Comparison of ENCODE assay signal across 15 mouse cellular contexts in genomic region chr19:45028746-45029145, GRCm38 (mm10). TPM values are rescaled to one million over a fixed set of nuclear protein-coding genes. Genes with fewer than 3 reads are reported as not detected.
DNase-seq lines count a peak whose midpoint lies in the region; ATAC-seq and TF ChIP-seq lines count a peak whose summit lies in the region.
"Had no signal": no experiment of that assay in that cellular context is flagged by ENCODE, and none has a peak within 500 bp of the region (broad histone marks: within the 10 kb centered on the region; RNA-seq: fewer than 3 reads in every experiment).

No protein-coding gene starts in this region.

- no peak for ATAC-seq in neural tube, embryonic 11.5 days (ENCODE audit: insufficient read depth, low FRiP score, low TSS enrichment)
- no peak for ATAC-seq in neural tube, embryonic 15.5 days (ENCODE audit: low FRiP score)
- ATAC-seq in embryonic facial prominence, embryonic 13.5 days (ENCODE audit: insufficient number of reproducible peaks, insufficient read depth, low FRiP score, low TSS enrichment, low read depth), result no peak
- ATAC-seq: midbrain, embryonic 16.5 days; Patski had no signal

- peak overlapping the region; percentile 86 for H3K27ac ChIP-seq in gastrocnemius, adult 2 months
- no peak overlapping the region for H3K27ac ChIP-seq in neural tube, embryonic 11.5 days (ENCODE audit: low read depth, low read length)
- no peak overlapping the region for H3K27ac ChIP-seq in neural tube, embryonic 15.5 days (replicated peaks)
- no peak overlapping the region for H3K27ac ChIP-seq in embryonic facial prominence, embryonic 13.5 days
- H3K27ac ChIP-seq in olfactory bulb, adult 2 months (ENCODE audit: insufficient read depth, low read depth, low read length), result peak overlapping the region; percentile 32; the same call in 1 of the 2 replicates
- H3K27ac ChIP-seq: heart, embryonic 15.5 days; liver, embryonic 15.5 days had no signal

- H3K27me3 ChIP-seq in neural tube, embryonic 11.5 days (ENCODE audit: control insufficient read depth, insufficient read depth, low read length), result no peaks in the 10 kb centered on the region
- no peaks in the 10 kb centered on the region for H3K27me3 ChIP-seq in neural tube, embryonic 15.5 days (replicated peaks)
- H3K27me3 ChIP-seq in embryonic facial prominence, embryonic 13.5 days, result no peaks in the 10 kb centered on the region
- H3K27me3 ChIP-seq: heart, embryonic 15.5 days; liver, embryonic 15.5 days; Patski had no signal

- 67% methylated on average over 19 of the region's 19 CpGs for WGBS in neural tube, embryonic 11.5 days
- 62% methylated on average over 19 of the region's 19 CpGs for WGBS in neural tube, embryonic 15.5 days
- WGBS in embryonic facial prominence, embryonic 13.5 days, result 64% methylated on average over 19 of the region's 19 CpGs
- WGBS in olfactory bulb, adult 2 months, result 70% methylated on average over 19 of the region's 19 CpGs

- H3K9me3 ChIP-seq in neural tube, embryonic 11.5 days (ENCODE audit: control insufficient read depth, low read length), result no peaks in the 10 kb centered on the region
- no peaks in the 10 kb centered on the region for H3K9me3 ChIP-seq in neural tube, embryonic 15.5 days (replicated peaks)
- no peaks in the 10 kb centered on the region for H3K9me3 ChIP-seq in embryonic facial prominence, embryonic 13.5 days
- H3K9me3 ChIP-seq: heart, embryonic 15.5 days; liver, embryonic 15.5 days had no signal

- H3K9ac ChIP-seq in neural tube, embryonic 11.5 days (ENCODE audit: low read length), result no peak overlapping the region
- H3K9ac ChIP-seq in neural tube, embryonic 15.5 days (replicated peaks), result no peak overlapping the region
- peak overlapping the region; percentile 32; the same call in 1 of the 2 replicates for H3K9ac ChIP-seq in embryonic facial prominence, embryonic 13.5 days
- H3K9ac ChIP-seq: heart, embryonic 15.5 days; liver, embryonic 15.5 days had no signal

- TF ChIP-seq CTCF in gastrocnemius, adult 2 months (IDR thresholded peaks at IDR 0.05), result no peak
- TF ChIP-seq CTCF in olfactory bulb, adult 2 months (IDR thresholded peaks at IDR 0.05; ENCODE audit: insufficient read depth, low read depth, low read length), result no peak

- no peak overlapping the region for H3K4me3 ChIP-seq in gastrocnemius, adult 2 months
- no peak overlapping the region for H3K4me3 ChIP-seq in neural tube, embryonic 11.5 days (ENCODE audit: low read depth, low read length)
- H3K4me3 ChIP-seq in neural tube, embryonic 15.5 days (replicated peaks), result no peak overlapping the region
- H3K4me3 ChIP-seq in embryonic facial prominence, embryonic 13.5 days, result no peak overlapping the region
- H3K4me3 ChIP-seq in olfactory bulb, adult 2 months (ENCODE audit: insufficient read depth, low read depth, low read length), result 0 out of 2 replicates have a peak overlapping the region, but pooled peaks have one; percentile 0
- H3K4me3 ChIP-seq: heart, embryonic 15.5 days; liver, embryonic 15.5 days had no signal

- peaks cover 24% of the 10 kb centered on the region for H3K36me3 ChIP-seq in neural tube, embryonic 11.5 days (ENCODE audit: control insufficient read depth, insufficient read depth, low read length)
- peaks cover 30% of the 10 kb centered on the region for H3K36me3 ChIP-seq in neural tube, embryonic 15.5 days
- peaks cover 50% of the 10 kb centered on the region for H3K36me3 ChIP-seq in embryonic facial prominence, embryonic 13.5 days

- H3K4me2 ChIP-seq in neural tube, embryonic 11.5 days (ENCODE audit: low read depth), result 0 out of 2 replicates have a peak overlapping the region, but pooled peaks have one; percentile 16
- H3K4me2 ChIP-seq in neural tube, embryonic 15.5 days, result no peak overlapping the region
- no peak overlapping the region for H3K4me2 ChIP-seq in embryonic facial prominence, embryonic 13.5 days
- H3K4me2 ChIP-seq: heart, embryonic 15.5 days; liver, embryonic 15.5 days had no signal

- peak; percentile 54 for DNase-seq in gastrocnemius, adult 2 months
- no peak for DNase-seq in gastrocnemius, postnatal 10 days
- DNase-seq in neural tube, embryonic 11.5 days (ENCODE audit: low spot score), result no peak
- no peak for DNase-seq in spleen, postnatal 14 days (ENCODE audit: low spot score in 2 of 2)
- DNase-seq: kidney, postnatal 10 days; lung, postnatal 36 days; thymus, adult 2 months had no signal

- TF ChIP-seq POLR2A in olfactory bulb, adult 2 months (IDR thresholded peaks at IDR 0.05; ENCODE audit: insufficient read depth, low read depth, low read length), result no peak

- intact Hi-C loops in gastrocnemius, adult 2 months (cut with DNase I), result no loop called here

- peaks cover 5% of the 10 kb centered on the region for H3K4me1 ChIP-seq in neural tube, embryonic 11.5 days (ENCODE audit: control insufficient read depth, insufficient read depth, low read length)
- peaks cover 27% of the 10 kb centered on the region for H3K4me1 ChIP-seq in neural tube, embryonic 15.5 days
- H3K4me1 ChIP-seq in embryonic facial prominence, embryonic 13.5 days, result peaks cover 44% of the 10 kb centered on the region
- H3K4me1 ChIP-seq in olfactory bulb, adult 2 months (ENCODE audit: control insufficient read depth, insufficient read depth, low read length), result peaks cover 19% of the 10 kb centered on the region

RNA-seq across cellular contexts. Expression of gene Lzts2, which starts 14.5 kb away (rescaled TPM):
- total RNA-seq in gastrocnemius, adult 2 months (2021), result 10 to 100 TPM; 21.0 to 29.3 TPM
- 10 to 100 TPM; 35.4 to 43.4 TPM for total RNA-seq in gastrocnemius, postnatal 10 days (2021)
- polyA plus RNA-seq in neural tube, embryonic 11.5 days (2014; fragmentation: Nextera tagmentation; extraction: Ambion mirVana), result 52.8 and 57.5 TPM in 2 replicates
- polyA plus RNA-seq in neural tube, embryonic 15.5 days (2015; fragmentation: Nextera tagmentation; extraction: Ambion mirVana), result 23.4 and 28.2 TPM in 2 replicates
- polyA plus RNA-seq in embryonic facial prominence, embryonic 13.5 days (2015; fragmentation: Nextera tagmentation; extraction: Ambion mirVana), result 64.6 and 73.3 TPM in 2 replicates
- not detected in 2 replicates for polyA plus RNA-seq in olfactory bulb, adult 2 months (2012; ENCODE audit: insufficient read depth, insufficient read length, low replicate concordance, missing spikeins)

RNA-seq across cellular contexts. Expression of gene Pdzd7, which starts 16.8 kb away (rescaled TPM):
- total RNA-seq in gastrocnemius, adult 2 months (2021), result 1 to 10 TPM; 5.9 to 6.8 TPM
- 10 to 100 TPM; 12.4 to 19.5 TPM for total RNA-seq in gastrocnemius, postnatal 10 days (2021)
- polyA plus RNA-seq in neural tube, embryonic 11.5 days (2014; fragmentation: Nextera tagmentation; extraction: Ambion mirVana), result 0.57 and 0.81 TPM in 2 replicates
- 1.5 and 2.6 TPM in 2 replicates for polyA plus RNA-seq in neural tube, embryonic 15.5 days (2015; fragmentation: Nextera tagmentation; extraction: Ambion mirVana)
- 0.47 and 0.51 TPM in 2 replicates for polyA plus RNA-seq in embryonic facial prominence, embryonic 13.5 days (2015; fragmentation: Nextera tagmentation; extraction: Ambion mirVana)
- not detected in 2 replicates for polyA plus RNA-seq in olfactory bulb, adult 2 months (2012; ENCODE audit: insufficient read depth, insufficient read length, low replicate concordance, missing spikeins)
- total RNA-seq: neutrophil, adult 5-6 weeks had no signal
- polyA plus RNA-seq: liver, embryonic 15.5 days had no signal

RNA-seq across cellular contexts. Expression of gene Sfxn3, which starts 18.6 kb away (rescaled TPM):
- total RNA-seq in gastrocnemius, adult 2 months (2021), result 10 to 100 TPM; 17.1 to 25.1 TPM
- 10 to 100 TPM; 24.1 to 24.2 TPM for total RNA-seq in gastrocnemius, postnatal 10 days (2021)
- 23.3 and 24.0 TPM in 2 replicates for polyA plus RNA-seq in neural tube, embryonic 11.5 days (2014; fragmentation: Nextera tagmentation; extraction: Ambion mirVana)
- 68.6 and 75.8 TPM in 2 replicates for polyA plus RNA-seq in neural tube, embryonic 15.5 days (2015; fragmentation: Nextera tagmentation; extraction: Ambion mirVana)
- polyA plus RNA-seq in embryonic facial prominence, embryonic 13.5 days (2015; fragmentation: Nextera tagmentation; extraction: Ambion mirVana), result 32.3 and 32.5 TPM in 2 replicates
- not detected in 2 replicates for polyA plus RNA-seq in olfactory bulb, adult 2 months (2012; ENCODE audit: insufficient read depth, insufficient read length, low replicate concordance, missing spikeins)

RNA-seq across cellular contexts. Expression of gene Mrpl43, which starts 22.5 kb away (rescaled TPM):
- 10 to 100 TPM; 31.0 to 42.5 TPM for total RNA-seq in gastrocnemius, adult 2 months (2021)
- total RNA-seq in gastrocnemius, postnatal 10 days (2021), result 10 to 100 TPM; 32.4 to 33.7 TPM
- 65.3 and 80.6 TPM in 2 replicates for polyA plus RNA-seq in neural tube, embryonic 11.5 days (2014; fragmentation: Nextera tagmentation; extraction: Ambion mirVana)
- 89.1 and 96.2 TPM in 2 replicates for polyA plus RNA-seq in neural tube, embryonic 15.5 days (2015; fragmentation: Nextera tagmentation; extraction: Ambion mirVana)
- polyA plus RNA-seq in embryonic facial prominence, embryonic 13.5 days (2015; fragmentation: Nextera tagmentation; extraction: Ambion mirVana), result 72.6 and 81.2 TPM in 2 replicates
- polyA plus RNA-seq in olfactory bulb, adult 2 months (2012; ENCODE audit: insufficient read depth, insufficient read length, low replicate concordance, missing spikeins), result not detected in 2 replicates

RNA-seq across cellular contexts. Expression of gene Twnk, which starts 23.3 kb away (rescaled TPM):
- total RNA-seq in gastrocnemius, adult 2 months (2021), result 10 to 100 TPM; 18.0 to 25.4 TPM
- 10 to 100 TPM; 13.8 to 14.7 TPM for total RNA-seq in gastrocnemius, postnatal 10 days (2021)
- 16.0 and 16.5 TPM in 2 replicates for polyA plus RNA-seq in neural tube, embryonic 11.5 days (2014; fragmentation: Nextera tagmentation; extraction: Ambion mirVana)
- polyA plus RNA-seq in neural tube, embryonic 15.5 days (2015; fragmentation: Nextera tagmentation; extraction: Ambion mirVana), result 12.9 and 15.8 TPM in 2 replicates
- 27.0 and 28.5 TPM in 2 replicates for polyA plus RNA-seq in embryonic facial prominence, embryonic 13.5 days (2015; fragmentation: Nextera tagmentation; extraction: Ambion mirVana)
- not detected in 2 replicates for polyA plus RNA-seq in olfactory bulb, adult 2 months (2012; ENCODE audit: insufficient read depth, insufficient read length, low replicate concordance, missing spikeins)

Comparison
In these comparisons a context has a peak if more than half of its experiments do, and no peak if none do; other contexts are left out.
1. H3K27ac ChIP-seq: peak in gastrocnemius, adult 2 months (single experiment) and olfactory bulb, adult 2 months (single experiment); none in neural tube, embryonic 11.5 days (single experiment), neural tube, embryonic 15.5 days (single experiment) and embryonic facial prominence, embryonic 13.5 days (single experiment).
2. RNA of gene Lzts2, which starts 14.5 kb away (polyA plus RNA-seq): 64.6 to 73.3 TPM in embryonic facial prominence, embryonic 13.5 days, 52.8 to 57.5 TPM in neural tube, embryonic 11.5 days and 23.4 to 28.2 TPM in neural tube, embryonic 15.5 days; not detected in olfactory bulb, adult 2 months; every median in the first group is over 10 times any median in the second.